Mouse (Mus musculus): ENCODE data around the gene Trpt1. TPM values are rescaled to one million over a fixed set of nuclear protein-coding genes. Genes with fewer than 3 reads are reported as not detected.

Trpt1 gene
- polyA plus RNA-seq, 1 experiment from 2014 or later, result 10.6 TPM

DNA sequence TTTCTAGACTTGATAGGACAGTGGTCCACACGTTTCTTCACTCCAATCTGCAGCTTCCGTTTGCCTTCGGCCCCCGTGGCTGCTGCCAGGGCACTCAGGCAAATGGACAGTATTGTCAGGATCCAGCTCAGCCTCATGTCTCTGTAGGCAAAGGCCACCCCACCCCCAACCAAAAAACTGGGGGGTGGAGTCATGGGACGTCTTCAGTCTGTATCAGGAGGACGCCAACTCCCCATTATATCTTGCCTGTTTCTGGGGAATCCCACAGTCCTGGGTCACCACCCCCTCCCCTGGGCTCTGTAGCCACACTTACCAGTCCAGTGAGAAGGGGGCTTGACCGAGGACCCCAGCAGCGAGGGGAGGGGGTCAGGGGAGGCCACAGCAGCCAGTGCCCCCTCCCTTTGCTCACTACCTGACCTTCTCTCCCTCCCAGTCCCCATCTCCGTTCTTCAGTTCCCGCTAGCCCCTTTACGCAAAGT lies 16.9 kb upstream of the Trpt1 start:
- peaks cover 7% of the 10 kb centered on the region; the same call in 1 of the 2 replicates for H3K36me3 ChIP-seq (ENCODE audit: control insufficient read depth, insufficient read depth, low read length)
- DNase-seq (ENCODE audit: low spot score) (peak; percentile 43), ATAC-seq (ENCODE audit: low FRiP score) (no peak)
- peak overlapping the region; percentile 54 for H3K9ac ChIP-seq (ENCODE audit: low read depth, low read length)
- H3K4me2 ChIP-seq (replicated peaks; ENCODE audit: low read depth, low read length), result peak overlapping the region; percentile 79
- H3K4me3 ChIP-seq (ENCODE audit: low read depth, low read length), result peak overlapping the region; percentile 63
- H3K4me1 ChIP-seq (replicated peaks; ENCODE audit: control insufficient read depth, insufficient read depth, low read length), result peaks cover 11% of the 10 kb centered on the region
- WGBS, result 14% methylated on average over 11 of the region's 11 CpGs
- no peaks in the 10 kb centered on the region for H3K27me3 ChIP-seq (ENCODE audit: control insufficient read depth, insufficient read depth, low read length)
- peak overlapping the region; percentile 93 for H3K27ac ChIP-seq (ENCODE audit: low read depth, low read length)
- H3K9me3 ChIP-seq (ENCODE audit: control insufficient read depth, low read length), result no peaks in the 10 kb centered on the region

DNA sequence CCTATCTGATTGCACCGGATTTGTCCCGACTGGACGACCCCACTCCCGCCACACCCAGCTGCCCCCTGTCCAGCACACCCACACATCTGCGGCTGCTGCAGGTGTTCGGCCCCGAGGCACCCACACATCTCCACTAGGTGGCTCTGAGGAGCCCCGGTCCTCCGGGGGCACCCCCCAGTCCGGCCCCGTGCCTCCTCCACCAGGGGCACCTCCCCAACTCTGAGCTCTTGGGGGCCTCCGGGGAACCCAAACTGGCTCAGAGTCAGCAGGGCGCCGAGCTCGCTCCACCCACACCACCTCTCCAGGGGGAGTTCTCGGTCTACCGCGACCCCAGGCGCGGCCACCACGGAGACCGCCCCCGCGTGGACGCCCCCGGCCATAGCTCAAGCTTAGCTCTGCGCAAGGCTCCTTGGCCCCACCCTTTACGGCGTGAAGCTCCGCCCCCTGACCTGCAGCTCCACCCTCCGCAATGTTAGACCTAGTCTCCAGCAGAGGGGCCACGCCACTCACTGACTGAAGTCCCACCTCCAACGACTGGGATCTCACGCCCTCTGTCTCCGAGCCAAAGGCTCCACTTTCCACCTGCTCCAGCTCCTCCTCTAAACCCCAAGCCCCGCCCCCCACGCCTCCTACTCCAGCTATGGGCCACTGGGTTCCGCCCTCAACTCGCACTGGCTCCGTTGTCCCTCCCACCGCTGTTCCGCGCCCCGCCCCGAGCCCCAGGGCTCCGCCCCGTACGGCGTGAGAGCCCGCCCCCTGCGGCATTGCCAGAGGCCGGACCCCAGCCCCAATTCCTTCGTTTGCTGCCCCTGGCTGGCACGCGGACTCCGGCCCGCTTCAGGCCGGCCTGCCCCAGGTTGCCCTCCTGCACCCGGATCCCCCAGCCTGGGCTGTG lies 16.2 kb upstream of the Trpt1 start:
- ATAC-seq (ENCODE audit: low FRiP score) (peak; percentile 90), DNase-seq (ENCODE audit: low spot score) (peak; percentile 99)
- H3K4me2 ChIP-seq (replicated peaks; ENCODE audit: low read depth, low read length), result peak overlapping the region; percentile 79
- peak overlapping the region; percentile 78 for H3K9ac ChIP-seq (ENCODE audit: low read depth, low read length)
- peaks cover 11% of the 10 kb centered on the region for H3K4me1 ChIP-seq (replicated peaks; ENCODE audit: control insufficient read depth, insufficient read depth, low read length)
- peak overlapping the region; percentile 63 for H3K4me3 ChIP-seq (ENCODE audit: low read depth, low read length)
- peak overlapping the region; percentile 93 for H3K27ac ChIP-seq (ENCODE audit: low read depth, low read length)
- H3K27me3 ChIP-seq (ENCODE audit: control insufficient read depth, insufficient read depth, low read length), result no peaks in the 10 kb centered on the region
- under 1% methylated on average over 57 of the region's 59 CpGs for WGBS
- no peaks in the 10 kb centered on the region for H3K9me3 ChIP-seq (ENCODE audit: control insufficient read depth, low read length)
- peaks cover 7% of the 10 kb centered on the region; the same call in 1 of the 2 replicates for H3K36me3 ChIP-seq (ENCODE audit: control insufficient read depth, insufficient read depth, low read length)

DNA sequence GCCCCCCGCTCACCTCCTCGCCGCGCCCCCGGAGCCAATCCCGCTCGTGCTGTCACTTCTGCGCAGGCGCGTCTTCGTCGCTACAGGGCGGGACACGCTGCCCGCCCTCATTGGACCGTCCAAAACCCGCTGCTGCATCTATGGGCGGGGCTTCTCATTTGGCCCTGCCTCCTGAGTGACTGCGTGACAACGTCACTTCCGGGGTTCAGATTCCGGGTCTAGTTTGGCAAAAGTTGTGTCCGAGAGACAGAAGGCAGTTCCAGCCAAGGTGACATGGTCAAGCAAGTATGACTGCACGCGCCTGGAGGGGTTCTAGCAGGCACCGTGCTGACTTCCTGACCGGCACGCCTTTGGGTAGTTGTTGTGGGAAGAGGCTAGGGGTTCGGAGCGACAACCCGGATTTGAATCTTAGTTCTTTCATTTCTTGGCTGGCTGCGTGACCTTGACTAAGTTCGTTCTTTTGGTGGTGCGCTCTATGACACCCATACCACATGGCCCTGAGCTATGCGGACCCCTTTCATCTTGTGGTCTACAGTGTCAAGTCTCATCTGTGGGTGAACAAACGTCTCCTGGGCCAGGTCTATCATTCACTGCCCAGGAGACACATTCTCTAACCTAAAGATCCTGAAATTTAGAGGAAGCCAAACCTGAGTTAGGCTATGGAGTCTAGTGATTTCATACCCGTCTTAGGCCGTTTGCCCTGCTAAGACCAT lies 15.4 kb upstream of the Trpt1 start, which contains the start of gene Fkbp2:
Gene Fkbp2, minus strand, starts transcription at position 121 of the 713 bp plus-strand sequence.
- ATAC-seq (ENCODE audit: low FRiP score), result peak; percentile 90
- H3K4me1 ChIP-seq (replicated peaks; ENCODE audit: control insufficient read depth, insufficient read depth, low read length), result peaks cover 11% of the 10 kb centered on the region
- 2% methylated on average over 38 of the region's 38 CpGs for WGBS

DNA sequence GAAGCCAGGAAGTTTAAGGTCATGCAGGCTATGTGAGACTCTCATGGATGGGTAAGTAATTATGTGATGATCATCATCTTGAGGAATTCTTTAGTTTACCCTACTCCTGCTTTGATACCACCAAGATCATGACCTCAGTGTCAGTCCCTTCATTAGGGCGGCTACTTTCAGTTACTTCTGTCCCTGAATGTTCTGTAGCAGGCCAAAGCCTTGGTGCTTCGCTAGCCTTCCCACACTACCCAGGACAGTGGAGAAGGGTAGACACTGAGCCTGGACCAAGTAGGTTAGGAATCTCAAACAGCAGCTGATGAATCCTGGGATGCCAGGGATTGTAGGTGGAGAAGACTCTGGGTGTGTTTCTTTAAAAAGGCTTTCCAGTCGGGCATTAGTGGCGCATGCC lies 14.5 kb upstream of the Trpt1 start:
- DNase-seq (ENCODE audit: low spot score), result no peak

More for the DNA sequence above, 15.4 kb upstream of the Trpt1 start, which contains the start of gene Fkbp2:
- Histone ChIP-seq H3K9me3 (ENCODE audit: control insufficient read depth, low read length) (no peaks in the 10 kb centered on the region), H3K36me3 (ENCODE audit: control insufficient read depth, insufficient read depth, low read length) (peaks cover 7% of the 10 kb centered on the region; the same call in 1 of the 2 replicates), H3K4me3 (ENCODE audit: low read depth, low read length) (peak within 1 kb of the TSS; percentile 63), H3K27me3 (ENCODE audit: control insufficient read depth, insufficient read depth, low read length) (no peaks in the 10 kb centered on the region), H3K4me2 (replicated peaks; ENCODE audit: low read depth, low read length) (peak within 1 kb of the TSS; percentile 79), H3K27ac (ENCODE audit: low read depth, low read length) (peak within 1 kb of the TSS; percentile 93), H3K9ac (ENCODE audit: low read depth, low read length) (peak within 1 kb of the TSS; percentile 78)
- DNase-seq (ENCODE audit: low spot score), result peak; percentile 98

DNA sequence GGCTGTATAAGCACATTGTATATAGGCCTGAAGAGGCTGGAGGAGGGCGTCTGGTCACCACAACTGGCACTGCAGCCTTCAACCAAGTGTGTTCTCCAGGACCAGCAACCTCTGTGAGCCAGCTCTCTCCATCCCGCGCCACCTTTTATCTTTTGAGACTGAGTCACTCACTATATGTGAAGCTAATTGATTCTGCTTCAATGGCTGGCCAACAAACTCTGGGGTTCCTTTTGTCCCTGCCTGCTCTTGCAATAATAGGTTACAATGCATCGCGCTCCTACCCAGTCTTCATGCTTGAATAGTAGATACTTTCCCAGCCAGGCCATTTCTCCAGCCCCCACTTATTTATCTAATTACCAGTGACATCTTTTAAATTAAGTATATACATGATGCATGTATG lies 12.3 kb upstream of the Trpt1 start:
- no peak for DNase-seq (ENCODE audit: low spot score)
- peaks cover 7% of the 10 kb centered on the region for H3K4me1 ChIP-seq (replicated peaks; ENCODE audit: control insufficient read depth, insufficient read depth, low read length)
- WGBS, result 46% methylated on average over 5 of the region's 5 CpGs

More for the DNA sequence above, 14.5 kb upstream of the Trpt1 start:
- Histone ChIP-seq H3K36me3 (ENCODE audit: control insufficient read depth, insufficient read depth, low read length) (peaks cover 7% of the 10 kb centered on the region; the same call in 1 of the 2 replicates), H3K4me3 (ENCODE audit: low read depth, low read length) (peak overlapping the region; percentile 63; the same call in 1 of the 2 replicates), H3K4me2 (replicated peaks; ENCODE audit: low read depth, low read length) (no peak overlapping the region), H3K27ac (ENCODE audit: low read depth, low read length) (no peak overlapping the region), H3K27me3 (ENCODE audit: control insufficient read depth, insufficient read depth, low read length) (no peaks in the 10 kb centered on the region), H3K9ac (ENCODE audit: low read depth, low read length) (no peak overlapping the region), H3K9me3 (ENCODE audit: control insufficient read depth, low read length) (no peaks in the 10 kb centered on the region), H3K4me1 (replicated peaks; ENCODE audit: control insufficient read depth, insufficient read depth, low read length) (peaks cover 11% of the 10 kb centered on the region)
- WGBS, result 91% methylated on average over 4 of the region's 4 CpGs
- ATAC-seq (ENCODE audit: low FRiP score), result no peak

DNA sequence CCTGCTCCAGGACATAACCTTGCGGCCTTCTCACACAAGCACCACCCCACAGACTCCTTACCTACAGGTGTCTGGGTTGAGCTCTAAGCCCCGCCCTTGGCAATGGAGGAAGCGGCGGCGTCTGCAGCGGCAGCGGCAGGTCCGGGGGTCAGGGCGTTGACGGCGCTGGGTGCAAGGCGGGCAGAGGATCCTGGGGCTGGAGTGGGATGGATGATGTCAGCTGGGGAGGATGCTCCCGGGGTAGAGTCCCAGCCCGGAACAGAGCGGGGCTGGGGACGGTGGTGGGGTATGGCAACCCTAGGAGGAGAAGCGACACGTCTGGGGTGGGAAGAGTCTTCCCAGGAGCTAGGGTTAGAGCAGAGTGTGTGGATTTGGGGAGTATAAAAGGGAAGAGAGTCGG lies 10.6 kb upstream of the Trpt1 start:
- no peak overlapping the region for H3K9ac ChIP-seq (ENCODE audit: low read depth, low read length)
- H3K36me3 ChIP-seq (ENCODE audit: control insufficient read depth, insufficient read depth, low read length), result no peaks in the 10 kb centered on the region
- 80% methylated on average over 19 of the region's 19 CpGs for WGBS
- no peak overlapping the region for H3K27ac ChIP-seq (ENCODE audit: low read depth, low read length)
- no peaks in the 10 kb centered on the region for H3K27me3 ChIP-seq (ENCODE audit: control insufficient read depth, insufficient read depth, low read length)
- peaks cover 7% of the 10 kb centered on the region for H3K4me1 ChIP-seq (replicated peaks; ENCODE audit: control insufficient read depth, insufficient read depth, low read length)
- no peaks in the 10 kb centered on the region for H3K9me3 ChIP-seq (ENCODE audit: control insufficient read depth, low read length)
- H3K4me2 ChIP-seq (replicated peaks; ENCODE audit: low read depth, low read length), result no peak overlapping the region
- DNase-seq (ENCODE audit: low spot score), result no peak
- no peak overlapping the region for H3K4me3 ChIP-seq (ENCODE audit: low read depth, low read length)
- ATAC-seq (ENCODE audit: low FRiP score), result no peak

More for the DNA sequence above, 12.3 kb upstream of the Trpt1 start:
- Histone ChIP-seq H3K27me3 (ENCODE audit: control insufficient read depth, insufficient read depth, low read length) (no peaks in the 10 kb centered on the region), H3K36me3 (ENCODE audit: control insufficient read depth, insufficient read depth, low read length) (no peaks in the 10 kb centered on the region), H3K27ac (ENCODE audit: low read depth, low read length) (no peak overlapping the region), H3K9me3 (ENCODE audit: control insufficient read depth, low read length) (no peaks in the 10 kb centered on the region), H3K9ac (ENCODE audit: low read depth, low read length) (no peak overlapping the region), H3K4me2 (replicated peaks; ENCODE audit: low read depth, low read length) (no peak overlapping the region), H3K4me3 (ENCODE audit: low read depth, low read length) (no peak overlapping the region)
- ATAC-seq (ENCODE audit: low FRiP score), result no peak

DNA sequence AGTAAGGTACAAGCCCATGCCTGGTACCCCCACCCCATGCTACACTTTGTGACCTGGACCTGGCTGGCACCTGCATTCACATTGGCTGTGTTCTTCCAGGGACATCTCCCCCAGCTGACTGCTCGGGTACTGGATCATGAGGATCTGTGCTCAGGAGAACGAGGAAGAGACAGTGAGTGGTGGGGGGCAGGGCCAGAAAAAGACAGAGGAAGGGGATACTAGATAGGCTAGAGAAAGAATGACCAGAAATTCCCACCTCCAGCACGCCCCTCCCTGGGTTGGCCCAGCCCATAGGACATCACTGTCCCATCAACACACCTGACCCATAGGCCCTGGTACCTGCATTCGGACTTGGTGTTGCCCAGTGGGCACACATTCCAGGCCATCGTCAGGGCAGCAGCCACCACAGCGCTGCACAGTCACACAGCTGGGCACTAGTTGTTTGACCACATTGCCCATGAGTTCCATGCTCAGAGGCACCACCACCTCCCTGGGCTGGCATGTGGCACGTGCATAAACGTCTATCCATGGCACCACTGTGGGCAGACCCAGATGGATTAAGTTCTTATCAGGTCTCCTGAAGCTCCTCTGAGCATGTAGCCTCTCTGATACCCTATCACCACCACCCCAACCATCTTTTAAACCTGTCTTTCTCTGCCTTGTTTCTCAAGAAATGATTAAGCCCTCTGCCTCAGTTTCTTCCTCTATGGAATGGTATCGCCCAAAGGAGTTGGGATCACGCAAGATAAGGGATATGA lies 9.8 kb upstream of the Trpt1 start:
- no peak overlapping the region for H3K9ac ChIP-seq (ENCODE audit: low read depth, low read length)
- no peaks in the 10 kb centered on the region for H3K27me3 ChIP-seq (ENCODE audit: control insufficient read depth, insufficient read depth, low read length)
- H3K36me3 ChIP-seq (ENCODE audit: control insufficient read depth, insufficient read depth, low read length), result no peaks in the 10 kb centered on the region
- 84% methylated on average over 10 of the region's 10 CpGs for WGBS
- peaks cover 3% of the 10 kb centered on the region for H3K4me1 ChIP-seq (replicated peaks; ENCODE audit: control insufficient read depth, insufficient read depth, low read length)
- no peaks in the 10 kb centered on the region for H3K9me3 ChIP-seq (ENCODE audit: control insufficient read depth, low read length)
- H3K4me2 ChIP-seq (replicated peaks; ENCODE audit: low read depth, low read length), result peak overlapping the region; percentile 99
- H3K27ac ChIP-seq (ENCODE audit: low read depth, low read length), result no peak overlapping the region
- DNase-seq (ENCODE audit: low spot score), result no peak
- ATAC-seq (ENCODE audit: low FRiP score), result no peak
- peak overlapping the region; percentile 77 for H3K4me3 ChIP-seq (ENCODE audit: low read depth, low read length)
